Mouse (Mus musculus) hindbrain, embryonic 15.5 days (tissue): Measurements from ENCODE around the gene Rasgrp1. TPM values are rescaled to one million over a fixed set of nuclear protein-coding genes. Genes with fewer than 3 reads are reported as not detected.
A peak's percentile ranks its signal among the peaks of the same experiment; 100 is the strongest.

ENCODE experiments used
- ATAC-seq: fragments of 200-750 bp; cut with Nextera tagmentation; 2 replicates; pipeline ENCODE4 v1.8.0; 2017; ENCODE audit warnings: low read depth, moderate number of reproducible peaks, moderate TSS enrichment; ENCODE audit not compliant: low FRiP score
- H3K27ac ChIP-seq: fragments of 300-500 bp; sonication (generic); replicated peaks from 2 replicates; pipeline ENCODE4 v1.5.1; 2015; ENCODE audit warnings: mild to moderate bottlenecking, inconsistent platforms
- H3K27me3 ChIP-seq: fragments of 300-500 bp; sonication (generic); 2 replicates; pipeline ENCODE4 v1.6.1; 2015; ENCODE audit warnings: control low read depth, inconsistent platforms
- H3K36me3 ChIP-seq: fragments of 300-500 bp; sonication (generic); 2 replicates; pipeline ENCODE4 v1.6.1; 2015; ENCODE audit warnings: control low read depth, inconsistent platforms
- H3K4me1 ChIP-seq: fragments of 300-500 bp; sonication (generic); replicated peaks from 2 replicates; pipeline ENCODE4 v1.6.1; 2015; ENCODE audit warnings: control low read depth, inconsistent platforms
- H3K4me2 ChIP-seq: fragments of 300-500 bp; sonication (generic); 2 replicates; pipeline ENCODE4 v1.6.1; 2015; ENCODE audit warnings: moderate library complexity, mild to moderate bottlenecking, inconsistent platforms
- H3K4me3 ChIP-seq: fragments of 300-500 bp; sonication (generic); 2 replicates; pipeline ENCODE4 v1.5.1; 2015; ENCODE audit warnings: mild to moderate bottlenecking, inconsistent platforms
- H3K9ac ChIP-seq: fragments of 300-500 bp; sonication (generic); 2 replicates; pipeline ENCODE4 v1.6.1; 2015; ENCODE audit warnings: inconsistent platforms
- H3K9me3 ChIP-seq: fragments of 300-500 bp; sonication (generic); 2 replicates; pipeline ENCODE4 v1.6.1; 2016; ENCODE audit warnings: control low read depth, inconsistent platforms
- WGBS: fragments of 180-500 bp; shearing (Covaris S2); methylation state at CpG from one replicate; pipeline ENCODE4 v1.1.7; 2015; 5-methylcytosine and 5-hydroxymethylcytosine counted together
- polyA plus RNA-seq: library from polyadenylated mRNA; unstranded; fragments of >200 nt; fragmentation: Nextera tagmentation; extraction: Ambion mirVana; gene quantifications from 2 replicates; pipeline ENCODE4 v1.2.1, GENCODE M21; 2015

The Rasgrp1 gene
- polyA plus RNA-seq, 1 experiment from 2014 or later = 1.9 TPM

GRCm38 (mm10) chr2:117357939-117358338 lies 15.1 kb upstream of the Rasgrp1 start:
- Histone ChIP-seq H3K27ac (no peak overlapping the region), H3K4me1 (no peaks in the 10 kb centered on the region), H3K27me3 (no peaks in the 10 kb centered on the region), H3K9me3 (no peaks in the 10 kb centered on the region), H3K4me3 (no peak overlapping the region), H3K36me3 (no peaks in the 10 kb centered on the region), H3K4me2 (no peak overlapping the region), H3K9ac (no peak overlapping the region)
- ATAC-seq = no peak

- 48% methylated on average over 9 of the region's 9 CpGs for WGBS
- Histone ChIP-seq H3K4me3 (no peak overlapping the region), H3K36me3 (no peaks in the 10 kb centered on the region), H3K27ac (no peak overlapping the region), H3K9me3 (no peaks in the 10 kb centered on the region), H3K9ac (no peak overlapping the region), H3K27me3 (no peaks in the 10 kb centered on the region), H3K4me2 (no peak overlapping the region), H3K4me1 (no peaks in the 10 kb centered on the region)
- ATAC-seq = no peak
Observed at GRCm38 (mm10) chr2:117352305-117353123, 9.7 kb upstream of the Rasgrp1 start.

DNA sequence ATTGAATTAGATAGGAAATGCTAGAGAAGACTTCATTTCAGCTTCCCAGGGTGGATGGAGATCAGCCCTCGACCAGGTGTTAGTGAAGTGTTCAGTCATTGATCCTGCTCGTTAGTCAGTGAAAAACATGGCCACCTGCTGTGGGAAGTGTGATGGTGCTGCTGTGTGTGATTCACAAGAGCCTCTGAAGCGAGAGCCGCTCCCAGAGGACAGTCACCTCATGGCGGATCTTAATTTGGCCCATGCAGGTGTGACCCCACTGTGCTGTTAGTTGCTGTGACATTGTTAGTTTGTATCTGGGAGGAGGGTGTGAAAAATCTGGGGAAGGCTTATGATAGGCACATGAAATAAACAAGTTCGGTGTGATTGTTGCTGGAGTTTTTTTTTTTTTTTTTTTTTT lies 7.3 kb upstream of the Rasgrp1 start:
- H3K27ac ChIP-seq = no peak overlapping the region
- H3K9ac ChIP-seq = no peak overlapping the region
- no peaks in the 10 kb centered on the region for H3K9me3 ChIP-seq
- 60% methylated on average over 6 of the region's 6 CpGs for WGBS
- H3K4me2 ChIP-seq = no peak overlapping the region
- H3K4me3 ChIP-seq = no peak overlapping the region
- H3K27me3 ChIP-seq = no peaks in the 10 kb centered on the region
- H3K4me1 ChIP-seq = no peaks in the 10 kb centered on the region
- no peak for ATAC-seq
- H3K36me3 ChIP-seq = no peaks in the 10 kb centered on the region

DNA sequence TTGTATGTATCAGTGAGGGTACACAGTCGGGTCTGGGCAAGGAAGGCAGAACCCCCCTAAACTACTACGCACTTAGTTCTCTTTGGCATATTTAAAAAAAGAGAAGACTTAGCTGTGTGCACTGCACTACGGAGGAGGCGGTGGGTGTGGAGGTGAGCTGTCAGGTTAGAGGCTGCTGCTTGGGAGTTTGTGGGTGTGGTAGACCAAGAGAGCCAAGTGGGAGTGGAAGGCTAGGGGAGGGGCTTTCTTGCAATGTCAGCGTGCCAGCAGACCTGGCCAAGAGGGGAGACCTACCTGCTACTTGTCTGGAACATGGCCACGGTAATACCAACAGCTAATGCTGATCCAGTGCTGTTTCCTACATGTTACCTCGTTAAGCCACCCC lies 431 bp upstream of the Rasgrp1 start:
- H3K36me3 ChIP-seq = no peaks in the 10 kb centered on the region
- H3K9ac ChIP-seq = no peak overlapping the region
- ATAC-seq = peak; percentile 28; the same call in 1 of the 2 replicates
- H3K9me3 ChIP-seq = no peaks in the 10 kb centered on the region
- H3K27me3 ChIP-seq = peaks cover 11% of the 10 kb centered on the region; the same call in 1 of the 2 replicates
- 40% methylated on average over 7 of the region's 7 CpGs for WGBS
- H3K27ac ChIP-seq = no peak overlapping the region
- peak overlapping the region; percentile 99 for H3K4me2 ChIP-seq
- H3K4me3 ChIP-seq = peak overlapping the region; percentile 59
- H3K4me1 ChIP-seq = peaks cover 15% of the 10 kb centered on the region

DNA sequence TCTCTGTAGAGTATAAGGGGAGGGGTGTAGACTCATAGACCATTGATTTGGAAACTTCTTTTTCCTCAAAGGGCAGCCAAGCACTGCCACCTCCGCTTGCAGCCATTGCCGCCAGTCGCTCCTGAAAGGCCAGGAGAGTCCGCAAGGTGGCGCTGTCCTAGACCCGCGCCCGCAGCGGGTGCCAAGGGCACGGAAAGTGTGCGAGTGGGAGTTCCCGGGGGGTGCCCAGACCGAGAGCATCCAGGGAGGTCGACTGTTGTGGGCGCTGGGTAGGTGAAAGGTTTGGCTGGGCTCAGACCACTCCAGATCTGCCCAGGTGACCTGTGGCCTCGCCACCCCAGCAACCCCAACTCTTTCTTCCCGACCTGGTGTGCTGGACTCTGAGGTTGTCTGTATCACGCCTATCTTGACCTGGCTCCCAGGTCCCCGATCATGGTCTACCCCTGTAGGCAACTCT lies 683 bp downstream of the Rasgrp1 start:
- Histone ChIP-seq H3K4me3 (peak overlapping the region; percentile 59), H3K4me1 (peaks cover 15% of the 10 kb centered on the region), H3K9ac (peak overlapping the region; percentile 49), H3K36me3 (no peaks in the 10 kb centered on the region), H3K9me3 (no peaks in the 10 kb centered on the region), H3K4me2 (peak overlapping the region; percentile 99), H3K27me3 (peaks cover 11% of the 10 kb centered on the region; the same call in 1 of the 2 replicates), H3K27ac (no peak overlapping the region)
- WGBS = under 1% methylated on average over 19 of the region's 19 CpGs
- ATAC-seq = peak; percentile 56

DNA sequence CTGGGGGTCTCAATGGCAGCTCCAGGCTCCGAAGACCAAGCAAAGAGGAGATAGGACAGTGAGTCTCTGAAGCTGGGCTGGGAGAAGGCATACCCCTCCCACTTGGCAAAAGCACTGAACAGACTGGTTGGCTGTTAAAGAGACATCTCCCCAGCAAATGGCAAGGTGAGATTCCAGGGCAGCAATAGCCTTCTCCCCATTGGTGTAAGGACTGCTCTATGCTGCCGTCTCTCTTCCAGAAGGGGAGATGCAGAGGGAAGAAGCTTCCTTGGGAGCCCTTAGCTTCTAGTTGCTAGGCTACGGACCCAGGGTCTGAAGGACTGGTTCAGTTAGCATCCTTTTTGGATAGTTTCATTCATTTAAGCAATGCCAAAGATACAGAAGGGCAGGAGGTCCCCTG lies 4.3 kb downstream of the Rasgrp1 start:
- Histone ChIP-seq H3K4me2 (no peak overlapping the region), H3K4me3 (no peak overlapping the region), H3K4me1 (peaks cover 15% of the 10 kb centered on the region), H3K9me3 (no peaks in the 10 kb centered on the region), H3K36me3 (no peaks in the 10 kb centered on the region), H3K27me3 (peaks cover 11% of the 10 kb centered on the region; the same call in 1 of the 2 replicates), H3K9ac (no peak overlapping the region), H3K27ac (no peak overlapping the region)
- ATAC-seq = no peak
- 66% methylated on average over 3 of the region's 3 CpGs for WGBS

GRCm38 (mm10) chr2:117337902-117338301 lies 4.9 kb downstream of the Rasgrp1 start:
- H3K4me1 ChIP-seq = peaks cover 13% of the 10 kb centered on the region
- H3K9me3 ChIP-seq = no peaks in the 10 kb centered on the region
- no peak for ATAC-seq
- WGBS = 93% methylated on average over 7 of the region's 7 CpGs
- H3K4me3 ChIP-seq = no peak overlapping the region
- peaks cover 8% of the 10 kb centered on the region; the same call in 1 of the 2 replicates for H3K27me3 ChIP-seq
- H3K9ac ChIP-seq = no peak overlapping the region
- H3K27ac ChIP-seq = no peak overlapping the region
- H3K4me2 ChIP-seq = no peak overlapping the region
- H3K36me3 ChIP-seq = no peaks in the 10 kb centered on the region

DNA sequence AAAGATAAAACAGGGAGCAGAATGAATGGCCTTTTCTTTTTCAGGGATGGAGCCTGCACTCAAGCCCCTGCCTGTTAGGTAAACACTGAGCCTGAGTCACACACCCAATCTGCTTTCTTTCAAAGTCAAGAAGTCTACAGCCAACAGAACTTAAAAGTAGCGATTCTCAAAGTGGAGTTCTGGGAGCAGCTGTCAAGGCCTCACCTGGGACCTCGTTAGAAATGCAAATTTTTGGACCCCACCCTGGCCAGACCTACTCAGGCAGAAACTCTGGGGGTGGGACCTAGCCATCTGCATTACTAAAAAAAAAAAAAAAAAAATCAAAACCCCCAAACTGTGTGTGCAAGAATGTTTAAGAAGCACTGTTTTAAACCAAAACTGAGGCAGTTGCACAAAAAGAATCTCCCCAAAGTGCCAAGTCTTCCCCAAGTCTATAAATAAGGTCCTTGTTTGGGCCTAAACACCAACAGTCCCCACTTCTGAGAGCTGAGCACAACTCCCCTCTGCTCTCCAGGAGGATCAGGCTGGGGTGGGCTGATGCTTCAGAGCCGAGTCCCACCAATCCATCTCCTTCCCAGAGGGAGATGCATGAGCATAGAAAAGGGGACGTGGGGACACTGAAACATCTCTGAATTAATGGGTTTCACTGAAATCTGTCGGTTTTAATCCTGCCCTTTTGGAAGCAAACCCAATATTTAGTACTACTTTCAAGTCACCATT lies 5.7 kb downstream of the Rasgrp1 start:
- no peaks in the 10 kb centered on the region for H3K9me3 ChIP-seq
- H3K4me3 ChIP-seq = no peak overlapping the region
- no peak for ATAC-seq
- peaks cover 5% of the 10 kb centered on the region for H3K4me1 ChIP-seq
- H3K27me3 ChIP-seq = 0 out of 2 replicates have a peak, but pooled peaks cover 8% of the 10 kb centered on the region
- no peak overlapping the region for H3K27ac ChIP-seq
- H3K4me2 ChIP-seq = no peak overlapping the region
- no peaks in the 10 kb centered on the region for H3K36me3 ChIP-seq
- no peak overlapping the region for H3K9ac ChIP-seq
- 59% methylated on average over 5 of the region's 5 CpGs for WGBS

DNA sequence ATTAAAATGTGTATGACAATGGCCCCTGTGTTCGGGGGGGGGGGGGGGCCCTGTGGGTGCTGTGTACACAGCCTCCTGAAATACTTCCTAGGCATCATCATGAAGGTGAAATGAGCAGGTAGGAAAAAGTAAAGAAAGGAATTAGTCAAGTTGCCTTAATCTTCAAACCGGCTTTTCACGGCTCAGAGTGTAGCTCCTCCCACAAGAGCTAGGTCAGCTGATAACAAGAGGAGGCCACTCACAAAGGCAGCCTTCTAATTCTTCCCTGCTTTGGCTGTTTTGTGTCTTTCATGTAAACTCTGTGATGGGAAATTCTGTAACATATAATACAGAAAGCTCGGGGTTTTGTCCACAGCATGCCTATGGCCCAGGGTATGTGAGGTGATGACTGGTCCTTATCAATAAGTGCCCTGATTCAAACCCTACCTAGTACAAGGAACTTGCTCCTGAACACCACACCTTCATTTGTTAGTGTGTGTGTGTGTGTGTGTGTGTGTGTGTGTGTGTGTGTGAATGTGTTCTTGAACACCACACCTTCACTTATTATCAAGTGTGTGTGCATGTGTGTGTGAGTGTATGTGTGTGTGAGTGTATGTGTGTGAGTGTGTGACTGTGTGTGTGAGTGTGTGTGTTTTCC lies 7.1 kb downstream of the Rasgrp1 start:
- Histone ChIP-seq H3K4me1 (no peaks in the 10 kb centered on the region), H3K36me3 (no peaks in the 10 kb centered on the region), H3K27ac (no peak overlapping the region), H3K27me3 (no peaks in the 10 kb centered on the region), H3K4me2 (no peak overlapping the region), H3K9ac (no peak overlapping the region), H3K9me3 (no peaks in the 10 kb centered on the region), H3K4me3 (no peak overlapping the region)
- ATAC-seq = no peak
- WGBS = 48% methylated on average over 4 of the region's 4 CpGs

GRCm38 (mm10) chr2:117331634-117332033 lies 11.2 kb downstream of the Rasgrp1 start:
- no peaks in the 10 kb centered on the region for H3K27me3 ChIP-seq
- H3K9me3 ChIP-seq = no peaks in the 10 kb centered on the region
- H3K4me1 ChIP-seq = no peaks in the 10 kb centered on the region
- WGBS = 62% methylated on average over 5 of the region's 5 CpGs
- H3K9ac ChIP-seq = no peak overlapping the region
- no peaks in the 10 kb centered on the region for H3K36me3 ChIP-seq
- ATAC-seq = no peak; the same call in 1 of the 2 replicates
- no peak overlapping the region for H3K27ac ChIP-seq
- no peak overlapping the region for H3K4me2 ChIP-seq
- H3K4me3 ChIP-seq = no peak overlapping the region

DNA sequence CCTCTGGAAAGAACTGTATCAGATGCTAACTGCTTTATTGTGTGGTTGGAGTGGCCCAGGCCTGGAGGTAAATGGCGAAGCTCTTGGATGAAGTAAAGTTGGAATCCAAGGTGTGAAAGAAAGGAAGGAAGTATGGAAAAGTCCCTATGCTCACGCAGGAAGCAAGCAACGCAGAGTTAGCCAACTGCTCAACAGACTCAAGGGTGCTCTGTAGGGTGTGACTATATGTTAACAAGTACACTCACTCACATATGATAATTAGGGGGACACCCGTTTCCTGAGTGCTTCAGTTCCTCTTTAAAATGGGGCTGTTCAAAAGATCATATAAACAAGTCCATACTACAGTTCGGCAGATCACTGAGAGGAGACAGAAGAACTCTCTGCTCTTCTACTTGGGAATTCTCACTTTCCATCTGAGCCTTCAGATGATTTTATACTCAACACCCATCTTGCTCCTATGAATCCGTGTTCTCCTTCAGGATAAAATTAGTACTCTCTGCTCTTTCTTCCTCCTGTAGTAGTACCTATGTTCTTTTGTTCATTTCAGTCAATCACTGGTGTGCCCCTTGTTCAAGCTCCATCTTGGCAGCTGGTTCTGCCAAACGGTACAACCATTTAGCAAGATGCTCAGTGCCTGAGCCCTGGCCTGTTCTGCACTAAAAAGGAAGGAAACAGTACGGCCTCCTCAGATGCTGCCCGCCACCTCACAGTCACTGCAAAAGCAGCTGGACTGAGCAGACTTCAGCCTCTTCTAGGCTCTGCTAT lies 14.1 kb downstream of the Rasgrp1 start:
- no peak overlapping the region for H3K4me3 ChIP-seq
- no peak overlapping the region for H3K4me2 ChIP-seq
- no peaks in the 10 kb centered on the region for H3K27me3 ChIP-seq
- no peak overlapping the region for H3K9ac ChIP-seq
- no peaks in the 10 kb centered on the region for H3K36me3 ChIP-seq
- H3K9me3 ChIP-seq = no peaks in the 10 kb centered on the region
- H3K4me1 ChIP-seq = no peaks in the 10 kb centered on the region
- WGBS = 86% methylated on average over 9 of the region's 9 CpGs
- no peak for ATAC-seq
- no peak overlapping the region for H3K27ac ChIP-seq
